Mouse (Mus musculus): ENCODE measurements around the gene Apol7e. TPM values are rescaled to one million over a fixed set of nuclear protein-coding genes. Genes with fewer than 3 reads are reported as not detected.

Apol7e gene
- polyA plus RNA-seq (2017; shearing (Covaris generic)), result 130 TPM

DNA sequence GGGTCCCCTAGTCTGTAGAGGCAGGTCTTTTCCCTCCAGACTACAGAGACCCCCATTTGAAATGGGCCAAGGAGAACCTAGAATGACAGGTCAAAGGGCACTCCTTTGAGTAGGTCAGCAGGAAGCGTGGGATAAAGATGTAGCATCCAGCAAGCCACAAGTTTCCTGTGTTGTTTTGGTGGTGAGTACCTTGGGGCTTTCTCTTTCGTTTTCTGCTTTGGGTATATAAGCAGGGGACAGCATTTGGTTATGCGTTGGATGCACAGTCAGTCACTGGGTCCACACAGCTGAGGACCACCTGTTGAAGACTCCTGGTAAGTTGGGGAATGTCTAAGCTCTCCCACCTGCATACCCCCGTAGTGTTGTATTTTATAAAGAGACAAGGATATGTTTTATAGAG, at the start of gene Apol7e:
Apol7e (plus strand) TSS at position 202 of the 400 bp plus-strand sequence.

DNA sequence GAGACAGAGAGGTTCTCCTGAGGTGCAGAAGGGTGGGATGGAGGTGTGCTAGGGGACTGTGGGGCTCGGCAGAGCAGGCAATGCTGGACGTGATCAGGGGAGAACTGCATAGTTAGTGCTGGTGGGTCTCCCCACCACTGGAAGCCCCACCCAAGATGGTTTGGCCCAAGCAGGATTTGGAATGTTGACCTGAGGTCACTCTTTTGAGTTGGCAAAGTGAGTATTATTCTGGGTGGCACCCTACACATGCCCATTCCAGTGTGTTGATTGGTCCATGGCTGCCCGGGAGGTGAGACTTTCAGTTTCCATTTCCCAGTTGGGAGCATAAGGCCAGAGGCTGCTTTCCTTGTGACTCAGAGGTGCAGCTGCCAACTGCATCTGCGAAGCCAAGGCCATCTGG, 30.1 kb downstream of the Apol7e start, which contains the start of gene Apol9b:
Apol9b (plus strand) TSS at position 301 of the 400 bp plus-strand sequence.

DNA sequence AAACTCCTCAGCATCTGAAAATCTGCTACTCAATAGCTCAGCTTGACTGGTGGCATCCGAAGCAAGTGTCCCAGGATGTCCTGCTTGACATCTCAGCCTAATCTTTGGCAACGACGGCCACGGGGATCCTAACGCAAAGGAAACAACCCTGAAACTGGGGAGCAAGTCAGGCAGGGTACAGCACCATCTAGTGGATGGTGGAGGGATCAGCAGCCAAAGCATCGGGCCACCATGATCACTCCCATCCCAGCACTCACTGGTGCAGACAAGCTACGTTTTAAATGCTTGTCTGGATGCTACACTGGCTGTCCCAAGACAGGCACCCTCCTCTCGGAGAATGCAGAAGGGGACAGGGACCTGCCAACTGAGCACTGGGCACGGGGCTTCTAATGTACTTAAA, 58.2 kb downstream of the Apol7e start, which contains the start of gene Apol8:
Apol8 (minus strand) TSS at position 156 of the 400 bp plus-strand sequence.

Other genes starting within 250 kb of the Apol7e start
- 0.61 TPM for gene Apol10a, start 221.8 kb upstream of the Apol7e start, polyA plus RNA-seq (2017; shearing (Covaris generic))
- 0.22 TPM for gene Apol11a, start 190.6 kb upstream of the Apol7e start, polyA plus RNA-seq (2017; shearing (Covaris generic))
- not detected for gene Apol7c, start 165.5 kb upstream of the Apol7e start, polyA plus RNA-seq (2017; shearing (Covaris generic))
- gene 1700025B11Rik, start 137.0 kb upstream of the Apol7e start, polyA plus RNA-seq (2017; shearing (Covaris generic)), result not detected
- 2.8 TPM for gene Apol10b, start 102.7 kb upstream of the Apol7e start, polyA plus RNA-seq (2017; shearing (Covaris generic))
- gene Gm36245, start 99.6 kb upstream of the Apol7e start, polyA plus RNA-seq (2017; shearing (Covaris generic)), result not detected
- gene Apol11b, start 55.6 kb upstream of the Apol7e start, polyA plus RNA-seq (2017; shearing (Covaris generic)), result 0.43 TPM
- gene Apol9b, start 30.2 kb downstream of the Apol7e start, polyA plus RNA-seq (2017; shearing (Covaris generic)), result not detected
- gene Apol8, start 58.1 kb downstream of the Apol7e start, polyA plus RNA-seq (2017; shearing (Covaris generic)), result not detected
- gene Myh9, start 143.3 kb downstream of the Apol7e start, polyA plus RNA-seq (2017; shearing (Covaris generic)), result 212 TPM
- 139 TPM for gene Txn2, start 230.1 kb downstream of the Apol7e start, polyA plus RNA-seq (2017; shearing (Covaris generic))

Data from effector memory CD4-positive, alpha-beta T cell, adult 7 months (primary cell).